Mouse (Mus musculus) gastrocnemius, postnatal 14 days (tissue): ENCODE results near the gene Zfp449. TPM values are rescaled to one million over a fixed set of nuclear protein-coding genes. Genes with fewer than 3 reads are reported as not detected.
"Not testable (repeated sequence)": the region's sequence is repeated elsewhere in the genome, so short reads cannot be mapped to it uniquely, and the experiment has no call there.

Experiments
- DNase-seq: peaks from one replicate; pipeline ENCODE4 v3.0.0; 2021; ENCODE audit warnings: mixed read lengths
- intact Hi-C: fragments of 180-260 bp; cut with DNase I; formaldehyde crosslinking; loops from one replicate; pipeline ENCODE4 v1.15.1; 2025; ENCODE audit warnings: low total_unique reads
- long read RNA-seq, 2 experiments: library from polyadenylated mRNA; stranded (forward); transcript quantifications; one replicate each; pipeline ENCODE4 v2.0.0; 2021
- total RNA-seq, 2 experiments: library from RNA; stranded (reverse); gene quantifications; 2 replicates each; pipeline ENCODE4 v1.2.3; 2021

Zfp449 gene
- 1 to 10 TPM; 2.7 to 3.1 TPM for total RNA-seq
- long read RNA-seq, experiment 1, transcript Zfp449-201 (5 exons, 3,738 nt) = major isoform, 7 of 10 reads
- long read RNA-seq, experiment 1, partial matches to known transcripts = 0 of 10 reads
- long read RNA-seq, experiment 1, other reads (novel, unspliced or antisense) = 3 of 10 reads
- long read RNA-seq, experiment 2, partial matches to known transcripts = 0 of 6 reads
- long read RNA-seq, experiment 2, other reads (novel, unspliced or antisense) = 5 of 6 reads

GRCm38 (mm10) chrX:56346176-56346931 lies at the start of gene Zfp449:
Gene Zfp449, plus strand, starts transcription at chrX:56346400.
- peak; percentile 87 for DNase-seq
- intact Hi-C loops = no loop called here

GRCm38 (mm10) chrX:56307597-56307996 lies 38.6 kb upstream of the Zfp449 start:
- intact Hi-C loops = no loop called here
- no peak for DNase-seq

GRCm38 (mm10) chrX:56312813-56313212 lies 33.4 kb upstream of the Zfp449 start:
- intact Hi-C loops = no loop called here
- no peak for DNase-seq

GRCm38 (mm10) chrX:56322096-56322495 lies 24.1 kb upstream of the Zfp449 start:
- no peak for DNase-seq
- intact Hi-C loops = no loop called here

GRCm38 (mm10) chrX:56322731-56323130 lies 23.5 kb upstream of the Zfp449 start:
- intact Hi-C loops = no loop called here
- DNase-seq = no peak

GRCm38 (mm10) chrX:56332046-56332445 lies 14.2 kb upstream of the Zfp449 start:
- intact Hi-C loops = no loop called here
- DNase-seq = no peak

- intact Hi-C loops = no loop called here
- no peak for DNase-seq
Observed at GRCm38 (mm10) chrX:56340305-56340704, 5.9 kb upstream of the Zfp449 start.

- DNase-seq = no peak
- intact Hi-C loops = no loop called here
Observed at GRCm38 (mm10) chrX:56342921-56343320, 3.3 kb upstream of the Zfp449 start.

GRCm38 (mm10) chrX:56346932-56347253 lies 693 bp downstream of the Zfp449 start:
- intact Hi-C loops = no loop called here
- DNase-seq = peak; percentile 59

GRCm38 (mm10) chrX:56374431-56375128 lies 28.4 kb downstream of the Zfp449 start, which contains the start of gene Smim10l2a:
Gene Smim10l2a, plus strand, starts transcription at chrX:56374586.
- intact Hi-C loops = not testable (repeated sequence)
- peak; percentile 18 for DNase-seq

- DNase-seq = no peak
- intact Hi-C loops = no loop called here
Observed at GRCm38 (mm10) chrX:56380852-56381251, 34.7 kb downstream of the Zfp449 start.

- intact Hi-C loops = no loop called here
- no peak for DNase-seq
Observed at GRCm38 (mm10) chrX:56384142-56384541, 37.9 kb downstream of the Zfp449 start.

GRCm38 (mm10) chrX:56404646-56405045 lies 58.4 kb downstream of the Zfp449 start:
- intact Hi-C loops = no loop called here
- DNase-seq = no peak

GRCm38 (mm10) chrX:56405482-56405881 lies 59.3 kb downstream of the Zfp449 start:
- DNase-seq = no peak
- intact Hi-C loops = no loop called here

GRCm38 (mm10) chrX:56406128-56406527 lies 59.9 kb downstream of the Zfp449 start:
- intact Hi-C loops = no loop called here
- no peak for DNase-seq

Other genes starting within 250 kb of the Zfp449 start
- under 1 TPM in 1 of 2 experiments, not detected in 1; 0.31 TPM for gene 3830403N18Rik, start 209.8 kb upstream of the Zfp449 start, total RNA-seq
- gene Gm773, start 133.5 kb upstream of the Zfp449 start, total RNA-seq = not detected
- under 1 TPM; 0.09 to 0.14 TPM for gene Smim10l2a, start 28.2 kb downstream of the Zfp449 start, total RNA-seq
- gene Gm2174, start 101.6 kb downstream of the Zfp449 start, total RNA-seq = under 1 TPM in 1 of 2 experiments, not detected in 1; 0.91 TPM
- 1 to 10 TPM; 5.9 to 6.0 TPM for gene Ints6l, start 108.5 kb downstream of the Zfp449 start, total RNA-seq
- gene Gm10477, start 178.3 kb downstream of the Zfp449 start, total RNA-seq = not detected
- gene Gm648, start 203.2 kb downstream of the Zfp449 start, total RNA-seq = not detected